Mouse (Mus musculus) induced T-regulatory cell, adult 2 months (primary cell): ENCODE results near the gene Ifnk.
A peak's percentile ranks its signal among the peaks of the same experiment; 100 is the strongest.

Experiments used
- DNase-seq: peaks from one replicate; pipeline ENCODE4 v3.0.0-alpha.2; 2012; ENCODE audit warnings: low read depth

Gene Ifnk

DNA sequence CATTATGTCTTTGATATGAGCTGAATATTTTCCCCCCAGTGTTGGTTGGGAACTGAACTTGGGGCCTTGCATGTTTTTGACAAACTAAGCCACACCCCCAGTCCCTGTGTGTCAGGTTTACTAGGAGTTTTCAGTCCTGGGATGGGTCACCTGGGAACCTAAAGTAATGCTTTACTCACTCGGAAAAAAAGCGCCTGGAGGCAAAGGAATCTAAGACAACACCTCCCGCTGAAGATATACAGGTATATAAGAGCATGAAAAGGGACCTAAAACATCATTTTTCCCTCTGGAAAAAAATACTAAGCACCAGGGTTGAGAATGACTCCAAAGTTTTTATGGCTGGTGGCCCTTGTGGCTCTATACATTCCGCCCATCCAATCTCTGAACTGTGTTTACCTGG lies at the start of gene Ifnk:
TSS of gene Ifnk (plus strand) at position 301 of the 400 bp plus-strand sequence.
- DNase-seq = no peak

DNA sequence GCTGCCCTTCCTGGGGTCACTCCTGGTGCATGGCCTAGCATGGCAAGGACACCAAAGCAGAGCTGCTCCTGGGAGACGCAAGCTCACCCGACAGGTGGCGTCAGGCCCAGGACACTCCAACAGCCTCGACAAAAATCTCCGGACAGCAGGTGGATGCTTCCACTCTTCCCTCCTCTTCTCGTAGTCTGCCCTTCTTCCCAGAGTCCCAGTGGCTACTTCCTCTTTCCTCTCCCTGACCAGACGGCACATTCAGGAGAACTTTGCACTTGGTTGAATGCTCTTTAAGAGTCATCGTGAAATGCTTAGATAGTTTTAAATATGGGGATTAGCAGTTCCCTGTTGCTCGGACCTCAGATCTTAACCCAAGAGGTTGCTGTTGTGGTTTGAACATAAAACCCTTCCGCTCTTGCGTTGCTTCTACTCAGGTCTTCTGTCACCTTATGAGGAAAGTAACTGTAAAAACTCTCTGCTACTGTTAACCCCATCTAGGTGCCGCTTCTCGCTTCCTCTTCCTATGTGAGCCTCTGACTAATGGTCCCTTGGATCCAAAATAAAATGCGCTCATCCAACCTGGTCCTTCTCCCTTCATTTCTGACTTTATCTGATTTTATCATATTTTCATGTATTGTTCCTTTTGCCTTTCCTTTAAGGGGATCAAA lies 46.6 kb upstream of the Ifnk start:
- DNase-seq = no peak

DNA sequence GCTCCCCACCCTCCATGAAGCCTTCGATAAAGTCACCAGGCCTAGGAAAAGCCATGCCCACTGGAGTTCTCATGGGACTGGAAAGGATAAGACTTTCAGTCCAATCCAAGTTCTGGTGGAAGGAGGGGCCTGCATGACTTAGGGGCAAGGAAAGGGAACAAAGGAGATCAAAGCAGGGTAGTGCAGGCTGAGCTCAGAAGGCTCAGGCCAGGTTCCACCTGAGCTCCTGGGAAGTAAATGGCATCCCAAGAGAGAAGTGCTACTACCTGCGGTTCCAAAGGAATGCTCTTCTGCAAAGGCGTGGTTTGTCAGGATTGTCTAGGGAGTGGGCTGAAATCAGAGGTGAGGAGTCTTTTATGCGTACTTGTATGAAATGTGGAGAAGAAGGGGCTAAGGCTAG lies 39.4 kb upstream of the Ifnk start:
- DNase-seq = no peak

DNA sequence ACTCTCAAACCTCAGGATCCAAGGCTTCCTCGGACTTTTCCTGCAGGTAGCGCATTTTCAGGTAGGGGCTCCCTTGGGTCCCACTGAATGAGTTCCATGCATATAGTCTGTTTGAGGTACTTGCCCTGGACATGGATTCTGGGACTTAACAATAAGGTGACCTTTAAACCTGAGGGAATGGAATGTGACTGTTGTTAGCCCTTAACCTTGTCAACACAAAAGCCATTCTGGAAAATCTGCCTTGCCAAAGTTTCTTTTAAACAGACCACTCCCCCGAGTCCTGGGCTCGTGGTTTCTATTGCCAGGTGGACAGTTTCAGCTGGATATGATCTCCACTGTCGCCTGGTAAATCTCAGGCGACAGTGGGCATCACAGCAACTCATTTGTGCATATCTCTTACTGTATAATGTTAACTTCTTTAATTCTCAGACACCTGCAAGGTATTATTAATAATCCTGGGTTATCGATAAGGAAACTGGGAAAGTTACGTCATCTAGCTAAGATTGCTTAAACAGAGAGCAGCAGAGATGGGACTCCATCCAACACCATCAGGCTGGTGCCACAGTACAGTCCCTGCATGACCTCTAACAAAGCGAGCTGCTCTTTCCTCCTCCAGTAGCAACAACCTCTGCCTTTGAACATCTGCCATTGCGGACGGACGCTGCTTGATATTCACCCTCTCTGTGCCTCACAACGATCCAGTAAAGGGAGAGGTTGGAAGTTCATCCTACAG lies 38.2 kb upstream of the Ifnk start:
- no peak for DNase-seq

DNA sequence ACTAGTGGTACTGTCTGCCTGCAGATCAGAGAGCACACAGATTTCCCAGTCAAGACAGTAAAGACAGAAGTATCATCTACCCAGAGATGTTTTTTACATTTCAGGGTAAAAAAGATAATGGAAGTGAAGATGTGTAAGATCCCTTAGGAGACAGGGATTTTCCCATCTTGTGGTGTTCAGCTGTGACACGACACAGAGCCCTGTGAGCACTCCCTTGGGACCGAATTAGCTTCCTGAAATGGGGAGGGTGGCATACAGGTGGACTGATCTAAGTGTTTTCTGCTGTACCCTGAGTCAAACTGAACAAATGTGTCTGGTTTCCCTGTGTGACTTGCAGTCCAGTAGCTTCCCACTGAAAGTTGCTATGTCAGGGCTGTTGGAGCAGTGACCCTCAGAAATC lies 36.9 kb upstream of the Ifnk start:
- DNase-seq = no peak

DNA sequence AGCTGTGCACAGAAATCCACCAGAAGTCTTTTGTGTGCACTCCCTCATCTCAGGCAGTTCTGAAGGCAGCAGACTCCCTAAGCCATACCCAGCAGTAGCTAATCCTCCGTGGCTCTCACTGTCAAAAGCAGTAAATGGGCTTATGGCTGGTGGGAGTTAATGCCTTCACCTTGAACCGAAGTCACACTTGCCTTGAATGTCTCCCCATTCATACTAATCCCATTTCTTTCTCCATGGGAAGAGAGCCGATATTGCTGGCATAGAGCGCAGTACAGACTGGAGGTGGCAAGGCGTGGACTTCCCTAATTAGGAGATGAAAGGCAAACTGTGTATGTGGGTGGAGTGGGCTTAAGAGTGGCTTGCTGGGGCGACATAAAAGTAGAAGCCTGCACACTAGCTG lies 35.9 kb upstream of the Ifnk start:
- DNase-seq = no peak

DNA sequence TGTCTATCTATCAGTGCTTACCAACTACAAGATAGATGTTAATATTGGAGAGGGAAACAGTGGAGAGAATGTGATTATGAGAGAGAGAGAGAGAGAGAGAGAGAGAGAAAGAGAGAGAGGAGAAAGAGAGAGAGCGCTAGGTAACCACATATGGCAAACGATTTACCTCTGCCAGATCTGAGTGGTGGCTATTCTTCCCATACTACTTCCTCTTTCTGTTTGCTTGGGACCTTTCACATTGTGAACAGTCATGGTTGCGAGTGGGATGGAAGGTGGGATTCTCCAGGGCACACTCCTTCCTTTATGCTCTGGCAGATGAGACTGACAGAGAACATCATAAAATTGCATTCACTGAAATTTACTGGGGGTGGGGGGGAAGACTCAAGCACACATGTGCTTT lies 34.7 kb upstream of the Ifnk start:
- no peak for DNase-seq

DNA sequence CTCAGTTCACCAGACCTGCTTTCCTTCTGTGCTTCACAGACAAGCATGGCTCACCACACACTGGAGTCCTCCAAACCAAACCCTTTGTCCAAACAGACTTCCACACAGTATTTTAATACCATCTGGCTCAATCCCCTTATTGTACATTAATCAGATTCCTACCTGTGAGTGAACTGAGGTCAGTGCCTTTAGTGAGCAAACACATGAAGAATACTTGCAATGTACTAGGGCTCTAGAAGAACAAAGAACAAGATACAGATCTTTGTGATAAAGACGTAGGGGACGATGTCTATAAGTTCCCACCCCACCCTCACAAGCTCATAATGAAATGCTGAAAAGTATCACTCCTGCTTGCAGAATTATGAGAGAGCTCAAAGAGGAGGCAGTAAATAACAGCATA lies 33.0 kb upstream of the Ifnk start:
- no peak for DNase-seq

DNA sequence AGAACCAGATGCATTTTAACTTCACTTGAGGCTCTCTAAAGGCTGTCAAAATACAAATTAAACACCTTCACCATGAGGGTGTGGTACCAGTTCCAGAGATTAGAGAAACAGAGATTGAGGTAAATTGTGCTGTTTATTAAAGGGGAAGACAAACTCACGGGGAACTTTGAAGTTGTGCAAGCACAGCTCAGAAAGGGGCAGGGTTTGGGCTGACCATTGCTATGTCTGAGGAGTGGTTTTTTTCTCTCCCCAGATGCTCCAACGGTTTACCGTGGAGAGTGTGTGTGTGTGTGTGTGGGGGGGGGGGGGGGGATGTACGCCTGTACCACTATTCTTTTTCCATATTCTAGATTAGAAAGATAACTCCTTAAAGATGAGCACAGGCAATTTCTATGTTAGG lies 31.7 kb upstream of the Ifnk start:
- no peak for DNase-seq

DNA sequence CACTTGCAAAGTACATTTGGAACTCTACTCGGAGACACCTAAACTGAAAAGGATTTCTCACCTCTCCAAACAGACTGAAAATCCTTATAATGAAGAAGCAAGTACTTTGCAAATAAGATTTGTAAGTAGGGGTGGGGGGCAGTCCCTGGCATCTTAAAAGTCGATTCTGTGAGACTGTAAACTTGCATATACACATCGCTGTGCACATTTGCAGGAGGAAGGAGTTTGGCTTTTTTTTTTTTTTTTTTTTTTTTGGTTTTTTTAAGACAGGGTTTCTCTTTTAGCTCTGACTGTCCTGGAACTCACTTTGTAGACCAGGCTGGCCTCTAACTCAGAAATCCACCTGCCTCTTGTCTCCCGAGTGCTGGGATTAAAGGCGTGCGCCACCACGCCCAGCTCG lies 31.3 kb upstream of the Ifnk start:
- DNase-seq = no peak

DNA sequence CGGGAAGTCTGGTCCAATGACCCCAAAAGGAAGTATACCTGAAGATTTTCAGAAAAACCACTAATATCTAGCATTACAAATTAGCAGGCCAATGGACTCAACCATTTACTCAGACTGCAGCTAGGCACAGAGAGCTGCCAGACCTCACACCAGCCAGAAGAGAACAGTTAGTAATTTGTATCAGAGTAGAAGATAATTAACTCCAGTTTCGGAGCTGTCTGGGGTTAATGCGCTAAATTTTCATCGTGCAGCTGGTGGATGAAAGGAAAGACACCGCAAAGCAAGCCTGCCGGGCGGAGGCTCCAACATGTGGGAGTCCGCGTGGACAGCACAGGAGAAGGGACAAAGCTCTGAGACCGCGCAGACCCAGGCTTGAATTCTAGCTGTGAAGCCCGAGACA lies 30.8 kb upstream of the Ifnk start:
- DNase-seq = no peak

DNA sequence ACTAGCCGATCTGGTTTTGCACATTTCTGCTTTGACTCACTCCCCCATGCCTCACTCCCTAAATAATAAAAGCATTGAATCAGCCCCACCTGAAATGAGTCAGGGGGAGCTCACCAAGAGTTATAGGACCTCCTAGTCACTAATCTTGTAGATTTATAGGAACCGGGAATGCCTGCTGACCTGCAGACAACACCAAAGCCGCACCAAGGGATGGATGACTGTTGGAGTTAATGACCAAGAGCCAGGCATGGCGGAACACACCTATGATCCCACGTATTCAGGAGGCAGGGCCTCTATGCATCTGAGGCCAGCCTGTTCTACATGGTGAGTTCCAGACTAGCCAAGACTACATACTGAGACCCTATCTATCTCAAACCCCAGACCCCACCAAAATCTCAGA lies 28.8 kb upstream of the Ifnk start:
- no peak for DNase-seq

DNA sequence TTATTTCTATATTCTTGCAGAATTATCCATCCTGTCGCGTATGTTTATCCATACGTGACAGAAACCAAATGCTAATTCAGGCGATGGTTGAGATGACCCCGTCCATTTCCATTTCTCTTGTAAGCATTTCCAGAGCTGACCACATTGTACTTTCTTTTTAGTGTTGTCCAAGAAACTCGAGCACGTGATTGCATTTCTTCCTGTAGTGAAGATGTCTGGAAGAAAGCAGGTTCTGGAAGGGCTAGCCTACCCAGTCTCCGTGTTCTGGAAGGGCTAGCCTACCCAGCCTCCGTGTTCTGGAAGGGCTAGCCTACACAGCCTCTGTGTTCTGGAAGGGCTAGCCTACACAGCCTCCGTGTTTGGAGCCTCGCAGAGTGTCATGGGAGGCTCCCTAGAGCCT lies 27.8 kb upstream of the Ifnk start:
- DNase-seq = no peak

DNA sequence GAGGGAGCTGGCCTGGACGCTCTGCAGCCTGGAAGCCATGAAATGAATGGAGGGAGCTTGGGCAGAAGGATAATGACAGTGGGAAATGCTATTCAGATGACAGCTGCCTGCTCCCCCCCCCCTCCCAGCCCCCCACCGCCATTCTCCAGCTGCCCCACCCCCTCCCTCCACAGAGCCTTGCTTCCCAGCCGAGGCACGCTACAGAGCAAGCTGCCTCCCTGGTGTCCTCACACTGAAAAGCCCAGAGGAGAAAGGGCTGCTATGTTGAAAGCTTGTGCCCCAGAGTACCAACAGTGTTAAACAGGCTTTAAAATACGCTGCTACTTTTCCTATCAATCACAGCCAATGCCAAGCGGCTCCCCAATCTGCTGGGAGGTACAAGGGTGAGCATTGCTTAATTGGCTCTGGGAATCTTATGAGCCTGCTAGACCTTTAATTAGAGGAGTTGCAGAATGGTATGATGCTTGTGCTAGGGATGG lies 26.5 kb upstream of the Ifnk start:
- no peak for DNase-seq

DNA sequence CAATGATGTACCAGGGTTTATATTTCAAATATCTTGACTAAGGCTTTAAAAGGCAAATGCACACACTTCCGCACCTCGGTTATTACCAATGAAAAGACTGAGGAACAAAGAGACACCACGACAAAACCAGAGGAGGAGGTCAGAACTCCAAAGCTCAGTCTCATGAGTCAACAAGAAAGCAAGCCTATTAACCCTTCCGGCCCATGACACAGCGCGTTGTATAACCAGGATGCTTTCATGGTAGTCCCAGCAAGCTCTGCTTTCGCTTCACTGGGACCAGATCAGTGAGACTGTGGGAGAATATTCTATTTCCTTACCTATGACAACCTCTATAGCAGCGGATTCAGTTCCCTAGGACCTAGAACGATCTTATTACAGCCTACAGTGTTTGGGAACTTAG lies 25.1 kb upstream of the Ifnk start:
- no peak for DNase-seq

DNA sequence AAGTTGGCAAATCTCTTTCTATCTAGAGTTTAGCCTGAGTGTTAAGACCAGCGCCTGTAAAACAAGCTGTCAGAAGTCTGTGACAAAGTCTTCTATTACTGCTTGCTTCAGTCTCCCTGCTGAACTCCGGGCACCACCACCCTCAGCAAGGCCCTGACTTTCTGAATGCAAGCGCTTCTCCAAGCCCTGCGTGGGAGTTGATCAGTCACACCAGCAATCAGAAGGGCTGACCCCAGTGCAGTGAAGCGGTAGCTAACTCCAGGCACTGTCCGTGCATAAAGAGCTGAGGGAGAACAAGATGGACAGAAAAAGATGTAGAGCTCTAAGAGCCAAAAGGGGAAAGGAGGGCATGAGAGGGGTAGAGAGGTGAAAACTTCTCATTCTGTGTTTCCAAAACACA lies 24.1 kb upstream of the Ifnk start:
- no peak for DNase-seq

DNA sequence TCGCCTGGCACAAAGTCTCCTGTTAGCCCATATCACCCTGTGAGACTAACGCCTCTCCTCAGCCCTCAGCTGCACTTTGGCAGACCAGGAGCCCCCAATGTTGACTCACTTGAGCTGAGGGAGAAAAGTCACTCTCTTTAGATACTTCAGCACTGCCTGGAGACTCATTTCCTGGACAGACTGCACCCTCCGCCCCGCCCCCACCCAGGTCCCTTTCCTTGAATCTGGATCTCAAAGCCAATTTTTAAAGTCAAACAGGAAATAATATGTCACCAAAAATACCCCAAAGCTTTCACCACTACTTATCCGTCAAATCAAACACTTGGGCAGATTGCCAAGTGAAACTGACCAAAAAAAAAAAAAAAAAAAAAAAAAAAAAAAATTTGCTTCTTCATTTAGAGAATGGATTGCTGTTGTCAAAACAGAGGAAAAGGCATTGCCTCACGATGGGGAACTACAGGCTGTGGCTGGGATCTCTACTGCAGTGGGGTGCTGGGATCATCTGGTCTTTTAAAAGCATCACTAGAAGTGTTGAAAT lies 21.4 kb upstream of the Ifnk start:
- DNase-seq = peak; percentile 45

DNA sequence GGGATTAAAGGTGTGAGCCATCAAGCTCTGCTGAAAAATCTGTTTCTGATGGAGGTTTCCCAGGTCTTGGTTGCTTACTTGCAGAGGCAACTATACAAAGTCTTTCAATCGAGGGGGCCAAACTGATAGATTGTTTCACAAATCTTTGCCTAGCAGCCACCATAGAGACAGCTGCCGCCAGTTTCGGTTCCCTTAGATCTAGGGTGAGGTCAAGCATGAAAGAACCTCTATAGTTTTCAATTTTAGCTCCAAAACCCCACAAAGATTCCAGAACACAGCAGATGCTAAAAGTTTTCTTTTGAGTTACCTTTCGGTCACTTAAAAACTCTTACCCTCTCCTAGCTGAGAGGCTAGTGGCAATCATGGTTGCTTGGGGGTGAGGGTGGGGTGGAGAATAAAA lies 20.3 kb upstream of the Ifnk start:
- DNase-seq = no peak

DNA sequence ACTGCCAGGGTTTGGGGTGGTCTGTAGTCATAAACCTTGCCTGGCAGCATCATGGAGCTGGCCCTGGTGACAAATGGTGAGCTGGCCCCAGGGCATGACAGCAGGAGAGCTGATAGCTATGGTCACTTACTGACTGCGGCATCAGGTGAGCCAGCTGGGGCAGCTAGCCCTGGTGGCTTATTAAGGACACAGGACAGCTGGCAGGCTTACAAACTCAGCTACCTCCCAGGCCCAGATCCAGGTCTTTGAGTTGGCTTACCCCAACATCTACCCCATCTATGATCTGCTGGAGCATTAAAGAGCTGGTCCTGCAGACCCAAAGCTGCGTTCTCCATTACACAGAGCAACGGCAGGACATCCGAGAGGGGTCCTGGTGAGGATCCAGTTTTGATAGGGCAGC lies 18.4 kb upstream of the Ifnk start:
- DNase-seq = no peak

DNA sequence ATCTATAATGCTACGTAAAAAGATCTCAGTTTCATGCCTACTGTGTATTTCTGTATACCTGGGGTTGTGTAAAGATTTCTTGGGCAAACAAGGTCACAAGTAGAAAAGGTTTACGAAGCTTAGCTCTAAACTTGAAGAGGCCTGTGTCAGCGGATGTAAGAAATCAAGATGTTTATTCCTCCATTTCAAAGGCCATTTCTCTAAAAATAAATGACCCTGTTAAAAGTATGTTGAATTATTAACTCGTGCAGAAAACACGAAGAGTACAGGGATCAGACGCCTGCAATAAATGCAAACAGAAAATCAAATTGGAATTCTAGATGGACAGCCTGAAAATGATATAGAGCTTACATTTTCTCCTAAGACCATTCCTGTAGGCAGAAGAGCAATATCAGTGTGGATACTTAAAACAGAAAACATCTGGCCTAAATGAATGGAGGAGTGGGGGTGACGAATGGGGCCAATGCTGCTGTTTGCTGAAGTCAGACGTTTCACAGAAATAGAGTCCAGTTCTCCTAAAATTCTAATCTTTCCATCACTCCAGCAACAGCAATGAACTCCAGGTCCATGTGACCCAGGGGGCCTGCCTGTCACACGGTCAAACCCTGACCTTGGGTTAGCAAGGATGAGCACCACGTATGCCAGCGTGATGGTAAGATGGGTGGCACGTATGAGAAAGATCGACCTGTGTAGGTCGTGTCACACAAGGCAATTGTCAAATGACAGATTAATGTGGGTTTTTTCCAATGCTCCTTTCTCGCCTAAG lies 16.8 kb upstream of the Ifnk start:
- DNase-seq = no peak

DNA sequence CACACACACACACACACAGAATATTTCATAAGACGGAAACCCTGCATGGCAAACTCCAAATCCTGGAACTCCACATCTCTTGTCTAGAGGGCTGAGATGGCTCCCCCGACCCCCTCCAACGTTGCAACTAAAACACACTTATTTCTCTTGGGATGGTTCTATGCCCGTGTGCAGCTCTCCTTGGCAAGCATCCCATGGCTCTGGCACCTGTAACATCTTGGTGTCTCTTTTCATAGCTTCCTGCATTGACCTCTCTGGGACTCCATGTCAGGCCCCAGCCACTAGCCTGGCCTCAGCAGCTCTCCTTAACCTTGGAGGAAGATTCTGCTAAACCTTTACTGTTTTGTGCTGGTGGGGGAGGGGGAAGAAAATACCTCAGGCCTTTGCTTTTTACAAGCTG lies 16.1 kb upstream of the Ifnk start:
- no peak for DNase-seq

DNA sequence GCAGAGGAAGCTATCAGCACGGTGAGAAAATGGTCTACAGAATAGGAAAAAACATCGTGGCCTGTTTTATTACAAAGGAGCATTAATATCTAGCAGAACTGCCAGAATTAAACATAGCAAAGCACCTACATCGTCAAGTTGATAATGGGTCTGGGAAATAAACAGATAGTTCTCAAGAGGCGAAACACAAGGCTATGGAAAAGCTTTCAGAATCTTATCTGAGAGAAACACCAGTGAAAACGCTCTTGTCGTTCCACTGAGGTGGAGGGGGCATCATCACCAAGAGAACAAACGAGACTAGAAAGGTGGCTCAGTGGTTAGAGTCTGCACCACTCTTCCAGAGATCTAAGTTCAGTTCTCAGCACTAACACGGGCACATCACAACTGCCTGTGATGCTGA lies 14.9 kb upstream of the Ifnk start:
- DNase-seq = no peak

DNA sequence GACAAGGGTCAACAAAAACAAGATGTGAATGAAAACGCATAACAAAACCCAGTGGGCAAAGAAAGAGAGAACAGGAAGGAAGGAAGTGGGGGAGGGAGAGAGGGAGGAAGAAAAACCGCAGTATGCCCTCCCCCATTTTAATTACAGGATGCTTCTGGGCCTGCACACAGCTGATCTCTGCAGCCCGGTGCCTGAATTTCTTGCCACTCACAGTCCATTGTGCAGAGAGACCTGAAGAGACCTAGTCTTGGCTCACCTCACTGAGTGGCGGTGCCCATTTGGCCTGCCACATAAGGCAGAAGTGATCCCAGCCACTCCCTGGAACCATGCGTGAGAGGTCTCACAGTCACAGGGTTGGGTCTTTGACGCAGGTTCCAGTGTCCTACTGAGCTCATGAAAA lies 13.8 kb upstream of the Ifnk start:
- peak; percentile 16 for DNase-seq
